Mouse (Mus musculus) megakaryocyte progenitor cell, adult 5-6 weeks (primary cell): ENCODE data around the gene Gm19684. TPM values are rescaled to one million over a fixed set of nuclear protein-coding genes. Genes with fewer than 3 reads are reported as not detected.
"Not testable (repeated sequence)": the region's sequence is repeated elsewhere in the genome, so short reads cannot be mapped to it uniquely, and the experiment has no call there.

Experiments
- ATAC-seq: replicated peaks from 2 replicates; pipeline ENCODE4 v1.8.0; 2016; ENCODE audit warnings: mild to moderate bottlenecking, moderate TSS enrichment, inconsistent platforms; ENCODE audit not compliant: poor library complexity
- total RNA-seq, 2 experiments: library from RNA; stranded (forward) in 1 of 2; stranded (reverse) in 1 of 2; fragments of 157-497, 149-512 nt in 1 of 2; fragments of 200-1000 nt in 1 of 2; gene quantifications; 2 replicates each; pipeline versions ENCODE4 v1.2.3 to v1.2.4; 2015 to 2017

Gm19684 gene
- total RNA-seq, 2 experiments from 2014 or later, result 0.35 TPM; not detected in 1

DNA sequence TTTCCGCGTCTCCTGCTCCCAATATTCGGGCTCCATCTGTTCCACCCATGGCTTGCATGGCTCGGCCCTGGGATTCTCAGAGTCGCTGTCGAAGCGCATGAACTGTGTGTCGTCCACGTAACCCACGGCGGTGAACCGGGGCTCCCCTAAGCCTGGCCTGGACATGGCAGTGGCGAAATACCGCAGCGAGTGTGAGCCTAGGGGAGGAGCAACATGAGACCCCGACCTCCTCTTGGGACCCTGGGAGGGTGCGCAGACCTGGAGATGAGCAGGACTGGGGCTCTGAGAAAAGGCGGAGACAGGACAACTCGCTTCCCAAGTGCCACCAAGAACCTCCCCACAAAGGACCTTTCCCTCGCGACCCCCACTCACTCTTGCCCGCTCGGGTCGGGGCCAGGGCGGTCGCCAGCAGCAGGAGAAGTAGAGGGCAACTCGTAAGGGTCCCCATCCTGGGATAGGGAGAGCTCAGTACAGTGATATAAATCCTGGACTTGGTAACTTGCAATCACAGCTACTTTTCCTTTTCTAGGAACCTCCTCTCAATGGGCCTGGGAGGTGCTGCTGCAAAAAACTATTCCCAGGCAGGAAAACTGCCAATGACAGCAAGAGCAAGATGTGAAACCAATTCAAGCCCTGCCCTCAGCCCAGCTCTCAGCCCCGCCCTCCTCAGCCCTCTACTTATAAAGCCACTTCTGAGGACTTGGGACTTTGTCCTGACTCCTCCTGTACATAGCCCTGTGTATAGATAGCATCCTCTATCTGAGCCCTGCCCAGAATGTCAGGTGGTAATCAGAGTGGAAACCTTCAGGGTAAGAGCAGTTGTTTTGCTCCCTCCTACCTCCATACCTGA is 7.7 kb downstream of the Gm19684 start, which contains the start of gene Gm7030:
Gene Gm7030, minus strand, starts transcription at position 458 of the 850 bp plus-strand sequence.
- ATAC-seq, result not testable (repeated sequence)

- ATAC-seq, result no peak
Measured at GRCm38 (mm10) chr17:36131516-36132265, 10.2 kb downstream of the Gm19684 start.

GRCm38 (mm10) chr17:36135421-36136231 is 14.1 kb downstream of the Gm19684 start:
- peak; percentile 52 for ATAC-seq

GRCm38 (mm10) chr17:36136299-36136848 is 14.9 kb downstream of the Gm19684 start:
- not testable (repeated sequence) for ATAC-seq

DNA sequence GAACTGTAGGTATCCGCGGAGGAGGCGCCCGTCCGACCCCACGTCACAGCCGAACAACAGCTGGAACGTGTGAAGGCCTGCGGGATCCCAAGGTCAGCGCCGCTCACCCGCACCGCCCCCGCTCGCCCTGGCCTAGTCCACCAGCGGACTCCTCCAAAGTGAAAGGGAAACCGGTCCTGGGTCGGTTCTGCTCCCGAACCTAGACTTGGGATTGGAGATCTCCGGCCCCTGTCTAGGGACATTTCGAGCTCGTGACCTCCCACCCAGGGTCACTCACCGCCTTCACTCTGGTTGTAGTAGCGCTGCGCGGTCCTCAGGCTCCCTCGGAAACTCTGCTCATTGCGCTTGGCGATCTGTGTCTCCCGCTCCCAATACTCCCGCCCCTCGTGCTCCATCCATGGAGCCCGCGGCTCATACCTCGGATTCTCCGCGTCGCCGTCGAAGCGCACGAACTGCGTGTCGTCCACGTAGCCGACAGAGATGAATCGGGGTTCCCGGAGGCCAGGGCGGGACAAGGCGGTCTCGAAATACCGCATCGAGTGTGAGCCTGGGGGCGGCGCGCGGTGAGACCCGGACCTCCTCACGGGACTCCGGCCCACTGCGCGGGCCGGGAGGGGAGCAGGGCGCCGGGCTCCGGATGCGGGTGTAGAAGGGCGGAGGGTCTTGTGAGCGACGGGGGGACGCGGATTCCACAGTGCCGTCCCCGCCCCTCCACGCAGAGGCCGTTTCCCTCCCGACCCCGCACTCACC is 23.8 kb downstream of the Gm19684 start:
- ATAC-seq, result peak; percentile 70

DNA sequence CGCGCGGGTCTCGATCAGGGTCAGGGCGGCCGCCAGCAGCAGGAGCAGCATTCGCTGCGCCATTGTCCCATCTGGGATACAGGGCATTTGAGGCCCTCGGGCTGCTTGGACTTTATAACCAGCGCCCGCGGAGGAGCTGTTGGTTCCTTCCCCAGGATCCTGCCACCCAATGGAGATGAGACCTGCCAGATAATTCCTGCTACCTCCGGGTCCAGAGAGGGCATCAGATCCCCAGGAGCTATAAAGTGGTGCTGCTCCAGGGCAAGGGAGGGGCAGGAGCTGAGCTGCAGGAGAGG is 24.3 kb downstream of the Gm19684 start:
- 0 out of 2 replicates have a peak, but pooled peaks have one; percentile 13 for ATAC-seq

- ATAC-seq, result not testable (repeated sequence)
Measured at GRCm38 (mm10) chr17:36146937-36147336, 25.5 kb downstream of the Gm19684 start.

DNA sequence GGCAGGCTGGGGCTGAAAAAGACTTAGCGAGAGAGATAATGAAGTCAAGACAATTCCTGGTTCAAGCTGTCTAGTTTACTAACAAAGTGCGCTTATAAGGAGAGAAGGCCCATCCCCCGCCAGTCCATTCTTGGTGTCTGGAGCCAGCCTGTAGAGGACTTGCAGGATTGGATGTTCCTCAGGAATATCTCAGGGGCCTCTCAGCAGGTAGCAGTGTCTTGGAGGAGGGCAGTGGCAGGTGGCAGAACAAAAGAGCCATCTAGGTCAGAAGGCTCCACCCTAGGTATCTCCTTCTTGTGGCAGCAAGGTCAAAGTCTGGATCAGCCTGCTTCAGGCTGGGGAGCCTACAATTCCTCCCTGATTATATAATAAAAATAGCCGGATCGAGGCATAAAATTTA is 27.0 kb downstream of the Gm19684 start:
- not testable (repeated sequence) for ATAC-seq

- not testable (repeated sequence) for ATAC-seq
Measured at GRCm38 (mm10) chr17:36151200-36151599, 29.7 kb downstream of the Gm19684 start.

DNA sequence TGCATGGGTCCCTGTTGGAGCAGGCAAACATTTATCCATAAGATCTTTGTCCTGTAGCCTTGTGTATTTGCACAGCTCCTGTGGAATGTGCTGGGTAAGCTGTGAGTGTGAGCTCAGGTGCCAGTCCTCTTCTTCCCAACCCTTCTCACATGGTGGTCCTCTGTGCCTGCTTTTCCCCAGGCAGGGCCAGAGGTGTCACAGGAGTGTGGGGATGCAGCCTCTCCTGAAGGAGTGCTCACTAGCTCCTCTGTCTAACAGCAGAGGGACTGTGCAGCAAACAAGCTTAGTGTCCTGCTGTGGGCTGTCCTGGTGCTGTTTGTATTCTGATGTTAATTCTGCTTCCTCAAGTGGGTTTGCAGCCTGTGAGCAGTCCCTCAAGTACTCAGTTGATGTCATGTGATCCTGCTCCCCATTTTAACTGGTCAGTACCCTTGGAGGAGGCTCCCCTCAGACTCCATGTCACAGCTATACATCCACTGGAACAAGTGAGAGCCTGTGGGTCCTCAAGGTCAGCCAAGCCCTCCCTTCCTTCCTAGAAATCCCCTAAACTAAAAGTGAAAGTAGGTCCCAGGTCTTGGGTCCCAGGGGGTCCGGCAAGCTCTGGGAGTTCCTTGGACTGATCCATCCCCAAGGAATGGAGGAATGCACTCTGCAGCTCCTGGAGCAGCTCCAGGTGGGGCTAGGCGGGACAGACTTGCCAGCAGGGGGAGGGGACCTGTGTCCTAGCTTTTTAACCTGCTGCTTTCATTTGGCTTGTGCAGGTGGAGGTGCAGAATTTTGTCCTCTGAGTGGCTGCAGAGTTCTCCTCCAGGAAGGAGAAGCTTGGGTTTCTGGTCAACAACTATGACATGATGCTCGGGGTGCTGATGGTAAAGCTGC is 33.0 kb downstream of the Gm19684 start:
- ATAC-seq, result no peak

DNA sequence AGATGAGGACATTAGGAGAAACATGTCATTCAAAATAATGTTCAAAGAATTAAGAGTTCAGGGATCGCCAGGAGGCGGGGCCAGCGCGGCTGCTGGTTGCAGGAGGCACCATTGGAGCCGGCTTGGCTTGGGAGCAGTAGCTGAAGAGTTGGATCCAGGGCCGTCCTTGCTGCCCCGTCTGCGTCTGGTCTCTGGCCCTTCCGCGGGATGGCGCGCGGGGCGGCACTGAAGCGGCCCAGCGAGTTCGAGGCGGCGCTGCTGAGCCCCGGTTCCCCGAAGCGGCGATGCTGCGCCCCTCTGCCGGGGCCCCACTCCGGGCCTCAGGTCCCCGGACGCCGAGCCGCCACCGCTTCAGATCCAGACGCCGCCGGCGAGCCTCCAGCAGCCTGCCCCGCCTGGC is 36.3 kb downstream of the Gm19684 start:
- ATAC-seq, result 0 out of 2 replicates have a peak, but pooled peaks have one; percentile 27

- not testable (repeated sequence) for ATAC-seq
Measured at GRCm38 (mm10) chr17:36158264-36158663, 36.8 kb downstream of the Gm19684 start.

- peak; percentile 65 for ATAC-seq
Measured at GRCm38 (mm10) chr17:36161129-36162051, 39.9 kb downstream of the Gm19684 start.

DNA sequence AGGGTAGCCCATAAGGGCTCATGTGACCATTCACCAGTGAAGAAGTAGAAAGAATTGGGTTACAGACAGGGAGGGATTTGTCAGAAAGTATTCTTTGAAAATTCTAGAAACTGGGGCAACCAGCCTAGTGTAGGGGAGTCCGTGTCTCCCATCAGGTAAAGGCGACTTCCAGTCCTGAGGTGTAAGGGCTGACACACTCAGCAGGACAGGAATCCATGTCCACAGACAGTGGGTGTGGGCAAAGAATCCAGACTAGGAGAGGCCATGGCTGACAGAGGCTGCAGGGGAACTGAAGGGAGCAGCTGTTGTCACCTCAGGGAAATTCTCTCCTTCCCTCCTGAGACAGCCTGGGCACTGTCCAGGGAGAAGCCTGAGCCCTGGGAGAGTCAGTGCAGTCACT is 45.4 kb downstream of the Gm19684 start:
- ATAC-seq, result not testable (repeated sequence)

- ATAC-seq, result peak; percentile 60
Measured at GRCm38 (mm10) chr17:36167306-36168038, 46.0 kb downstream of the Gm19684 start.

- ATAC-seq, result 0 out of 2 replicates have a peak, but pooled peaks have one; percentile 4
Measured at GRCm38 (mm10) chr17:36168039-36168652, 46.7 kb downstream of the Gm19684 start, which contains the start of gene Gm8909. Gm8909 (minus strand) TSS chr17:36168537.

GRCm38 (mm10) chr17:36169094-36169493 is 47.6 kb downstream of the Gm19684 start:
- not testable (repeated sequence) for ATAC-seq
